Mouse (Mus musculus): ENCODE results near the gene Slc17a2. TPM values are rescaled to one million over a fixed set of nuclear protein-coding genes. Genes with fewer than 3 reads are reported as not detected.

The Slc17a2 gene
- polyA plus RNA-seq, 1 experiment from 2014 or later, result not detected

GRCm38 (mm10) chr13:23779025-23779424 is 27.8 kb upstream of the Slc17a2 start:
- WGBS, result 89% methylated on average over 4 of the region's 4 CpGs
- H3K27me3 ChIP-seq (replicated peaks; ENCODE audit: control insufficient read depth, insufficient read depth, low read length), result no peaks in the 10 kb centered on the region
- no peak overlapping the region for H3K27ac ChIP-seq (ENCODE audit: low read length)
- no peak overlapping the region for H3K4me2 ChIP-seq (ENCODE audit: low read length)
- no peaks in the 10 kb centered on the region for H3K36me3 ChIP-seq (ENCODE audit: control insufficient read depth, insufficient read depth)
- no peak overlapping the region for H3K9ac ChIP-seq (replicated peaks; ENCODE audit: low read depth, low read length)
- no peak for ATAC-seq
- H3K4me1 ChIP-seq (replicated peaks; ENCODE audit: control insufficient read depth, insufficient read depth, low read length), result no peaks in the 10 kb centered on the region
- H3K9me3 ChIP-seq (ENCODE audit: control insufficient read depth, low read length), result no peaks in the 10 kb centered on the region
- H3K4me3 ChIP-seq (replicated peaks; ENCODE audit: low read length), result no peak overlapping the region

GRCm38 (mm10) chr13:23792520-23792919 is 14.3 kb upstream of the Slc17a2 start:
- Histone ChIP-seq H3K27me3 (replicated peaks; ENCODE audit: control insufficient read depth, insufficient read depth, low read length) (no peaks in the 10 kb centered on the region), H3K4me1 (replicated peaks; ENCODE audit: control insufficient read depth, insufficient read depth, low read length) (no peaks in the 10 kb centered on the region), H3K36me3 (ENCODE audit: control insufficient read depth, insufficient read depth) (no peaks in the 10 kb centered on the region), H3K4me3 (replicated peaks; ENCODE audit: low read length) (no peak overlapping the region), H3K9ac (replicated peaks; ENCODE audit: low read depth, low read length) (no peak overlapping the region), H3K4me2 (ENCODE audit: low read length) (no peak overlapping the region), H3K27ac (ENCODE audit: low read length) (no peak overlapping the region), H3K9me3 (ENCODE audit: control insufficient read depth, low read length) (no peaks in the 10 kb centered on the region)
- WGBS, result 47% methylated on average over 2 of the region's 2 CpGs
- ATAC-seq, result peak; percentile 70; the same call in 1 of the 2 replicates

GRCm38 (mm10) chr13:23799405-23799804 is 7.4 kb upstream of the Slc17a2 start:
- no peaks in the 10 kb centered on the region for H3K27me3 ChIP-seq (replicated peaks; ENCODE audit: control insufficient read depth, insufficient read depth, low read length)
- H3K27ac ChIP-seq (ENCODE audit: low read length), result no peak overlapping the region
- no peaks in the 10 kb centered on the region for H3K9me3 ChIP-seq (ENCODE audit: control insufficient read depth, low read length)
- H3K4me2 ChIP-seq (ENCODE audit: low read length), result no peak overlapping the region
- no peaks in the 10 kb centered on the region for H3K36me3 ChIP-seq (ENCODE audit: control insufficient read depth, insufficient read depth)
- ATAC-seq, result no peak
- no peaks in the 10 kb centered on the region for H3K4me1 ChIP-seq (replicated peaks; ENCODE audit: control insufficient read depth, insufficient read depth, low read length)
- WGBS, result 87% methylated on average over 5 of the region's 5 CpGs
- no peak overlapping the region for H3K9ac ChIP-seq (replicated peaks; ENCODE audit: low read depth, low read length)
- H3K4me3 ChIP-seq (replicated peaks; ENCODE audit: low read length), result no peak overlapping the region

- Histone ChIP-seq H3K36me3 (ENCODE audit: control insufficient read depth, insufficient read depth) (no peaks in the 10 kb centered on the region), H3K4me3 (replicated peaks; ENCODE audit: low read length) (no peak overlapping the region), H3K27me3 (replicated peaks; ENCODE audit: control insufficient read depth, insufficient read depth, low read length) (no peaks in the 10 kb centered on the region), H3K9me3 (ENCODE audit: control insufficient read depth, low read length) (no peaks in the 10 kb centered on the region), H3K27ac (ENCODE audit: low read length) (no peak overlapping the region), H3K4me2 (ENCODE audit: low read length) (no peak overlapping the region), H3K4me1 (replicated peaks; ENCODE audit: control insufficient read depth, insufficient read depth, low read length) (no peaks in the 10 kb centered on the region), H3K9ac (replicated peaks; ENCODE audit: low read depth, low read length) (no peak overlapping the region)
- 81% methylated on average over 2 of the region's 2 CpGs for WGBS
- no peak for ATAC-seq
Measured at GRCm38 (mm10) chr13:23804532-23804931, 2.3 kb upstream of the Slc17a2 start.

GRCm38 (mm10) chr13:23816148-23816547 is 9.4 kb downstream of the Slc17a2 start:
- WGBS, result 75% methylated on average over 2 of the region's 2 CpGs
- Histone ChIP-seq H3K9me3 (ENCODE audit: control insufficient read depth, low read length) (no peaks in the 10 kb centered on the region), H3K4me3 (replicated peaks; ENCODE audit: low read length) (no peak overlapping the region)

GRCm38 (mm10) chr13:23820179-23820940 is 13.6 kb downstream of the Slc17a2 start:
- Histone ChIP-seq H3K27ac (ENCODE audit: low read length) (no peak overlapping the region), H3K36me3 (ENCODE audit: control insufficient read depth, insufficient read depth) (no peaks in the 10 kb centered on the region), H3K4me2 (ENCODE audit: low read length) (no peak overlapping the region), H3K9me3 (ENCODE audit: control insufficient read depth, low read length) (no peaks in the 10 kb centered on the region), H3K4me3 (replicated peaks; ENCODE audit: low read length) (no peak overlapping the region), H3K9ac (replicated peaks; ENCODE audit: low read depth, low read length) (no peak overlapping the region), H3K27me3 (replicated peaks; ENCODE audit: control insufficient read depth, insufficient read depth, low read length) (no peaks in the 10 kb centered on the region), H3K4me1 (replicated peaks; ENCODE audit: control insufficient read depth, insufficient read depth, low read length) (no peaks in the 10 kb centered on the region)
- no peak for ATAC-seq
- 72% methylated on average over 4 of the region's 4 CpGs for WGBS

More at GRCm38 (mm10) chr13:23816148-23816547, 9.4 kb downstream of the Slc17a2 start:
- Histone ChIP-seq H3K27me3 (replicated peaks; ENCODE audit: control insufficient read depth, insufficient read depth, low read length) (no peaks in the 10 kb centered on the region), H3K36me3 (ENCODE audit: control insufficient read depth, insufficient read depth) (no peaks in the 10 kb centered on the region), H3K27ac (ENCODE audit: low read length) (no peak overlapping the region), H3K9ac (replicated peaks; ENCODE audit: low read depth, low read length) (no peak overlapping the region), H3K4me1 (replicated peaks; ENCODE audit: control insufficient read depth, insufficient read depth, low read length) (no peaks in the 10 kb centered on the region), H3K4me2 (ENCODE audit: low read length) (no peak overlapping the region)
- ATAC-seq, result no peak

- Histone ChIP-seq H3K36me3 (ENCODE audit: control insufficient read depth, insufficient read depth) (no peaks in the 10 kb centered on the region), H3K9ac (replicated peaks; ENCODE audit: low read depth, low read length) (no peak overlapping the region), H3K4me1 (replicated peaks; ENCODE audit: control insufficient read depth, insufficient read depth, low read length) (no peaks in the 10 kb centered on the region), H3K27me3 (replicated peaks; ENCODE audit: control insufficient read depth, insufficient read depth, low read length) (no peaks in the 10 kb centered on the region), H3K4me2 (ENCODE audit: low read length) (no peak overlapping the region), H3K9me3 (ENCODE audit: control insufficient read depth, low read length) (no peaks in the 10 kb centered on the region), H3K4me3 (replicated peaks; ENCODE audit: low read length) (no peak overlapping the region), H3K27ac (ENCODE audit: low read length) (no peak overlapping the region)
- WGBS, result 87% methylated on average over 3 of the region's 3 CpGs
- no peak for ATAC-seq
Measured at GRCm38 (mm10) chr13:23822213-23822612, 15.4 kb downstream of the Slc17a2 start.

GRCm38 (mm10) chr13:23826606-23827005 is 19.8 kb downstream of the Slc17a2 start:
- H3K4me2 ChIP-seq (ENCODE audit: low read length), result no peak overlapping the region
- no peak overlapping the region for H3K4me3 ChIP-seq (replicated peaks; ENCODE audit: low read length)
- WGBS, result 72% methylated on average over 3 of the region's 3 CpGs
- H3K27ac ChIP-seq (ENCODE audit: low read length), result no peak overlapping the region
- no peaks in the 10 kb centered on the region for H3K4me1 ChIP-seq (replicated peaks; ENCODE audit: control insufficient read depth, insufficient read depth, low read length)
- no peak for ATAC-seq
- H3K36me3 ChIP-seq (ENCODE audit: control insufficient read depth, insufficient read depth), result no peaks in the 10 kb centered on the region
- no peaks in the 10 kb centered on the region for H3K9me3 ChIP-seq (ENCODE audit: control insufficient read depth, low read length)
- H3K9ac ChIP-seq (replicated peaks; ENCODE audit: low read depth, low read length), result no peak overlapping the region
- H3K27me3 ChIP-seq (replicated peaks; ENCODE audit: control insufficient read depth, insufficient read depth, low read length), result no peaks in the 10 kb centered on the region

- 18% methylated on average over 6 of the region's 6 CpGs for WGBS
- no peaks in the 10 kb centered on the region for H3K9me3 ChIP-seq (ENCODE audit: control insufficient read depth, low read length)
- no peaks in the 10 kb centered on the region for H3K4me1 ChIP-seq (replicated peaks; ENCODE audit: control insufficient read depth, insufficient read depth, low read length)
- ATAC-seq, result no peak
- H3K27ac ChIP-seq (ENCODE audit: low read length), result no peak overlapping the region
- H3K4me3 ChIP-seq (replicated peaks; ENCODE audit: low read length), result no peak overlapping the region
- H3K36me3 ChIP-seq (ENCODE audit: control insufficient read depth, insufficient read depth), result no peaks in the 10 kb centered on the region
- H3K9ac ChIP-seq (replicated peaks; ENCODE audit: low read depth, low read length), result no peak overlapping the region
- no peak overlapping the region for H3K4me2 ChIP-seq (ENCODE audit: low read length)
- no peaks in the 10 kb centered on the region for H3K27me3 ChIP-seq (replicated peaks; ENCODE audit: control insufficient read depth, insufficient read depth, low read length)
Measured at GRCm38 (mm10) chr13:23833053-23833452, 26.3 kb downstream of the Slc17a2 start.

Data from forebrain, embryonic 16.5 days (tissue).